Mouse (Mus musculus) R1 (cell line): ENCODE results near the gene Sarm1.
A peak's percentile ranks its signal among the peaks of the same experiment; 100 is the strongest.

Source experiments
- DNase-seq: peaks from one replicate; pipeline ENCODE4 v3.0.0-alpha.2; 2018; ENCODE audit warnings: low read depth, low spot score

Sarm1 gene

DNA sequence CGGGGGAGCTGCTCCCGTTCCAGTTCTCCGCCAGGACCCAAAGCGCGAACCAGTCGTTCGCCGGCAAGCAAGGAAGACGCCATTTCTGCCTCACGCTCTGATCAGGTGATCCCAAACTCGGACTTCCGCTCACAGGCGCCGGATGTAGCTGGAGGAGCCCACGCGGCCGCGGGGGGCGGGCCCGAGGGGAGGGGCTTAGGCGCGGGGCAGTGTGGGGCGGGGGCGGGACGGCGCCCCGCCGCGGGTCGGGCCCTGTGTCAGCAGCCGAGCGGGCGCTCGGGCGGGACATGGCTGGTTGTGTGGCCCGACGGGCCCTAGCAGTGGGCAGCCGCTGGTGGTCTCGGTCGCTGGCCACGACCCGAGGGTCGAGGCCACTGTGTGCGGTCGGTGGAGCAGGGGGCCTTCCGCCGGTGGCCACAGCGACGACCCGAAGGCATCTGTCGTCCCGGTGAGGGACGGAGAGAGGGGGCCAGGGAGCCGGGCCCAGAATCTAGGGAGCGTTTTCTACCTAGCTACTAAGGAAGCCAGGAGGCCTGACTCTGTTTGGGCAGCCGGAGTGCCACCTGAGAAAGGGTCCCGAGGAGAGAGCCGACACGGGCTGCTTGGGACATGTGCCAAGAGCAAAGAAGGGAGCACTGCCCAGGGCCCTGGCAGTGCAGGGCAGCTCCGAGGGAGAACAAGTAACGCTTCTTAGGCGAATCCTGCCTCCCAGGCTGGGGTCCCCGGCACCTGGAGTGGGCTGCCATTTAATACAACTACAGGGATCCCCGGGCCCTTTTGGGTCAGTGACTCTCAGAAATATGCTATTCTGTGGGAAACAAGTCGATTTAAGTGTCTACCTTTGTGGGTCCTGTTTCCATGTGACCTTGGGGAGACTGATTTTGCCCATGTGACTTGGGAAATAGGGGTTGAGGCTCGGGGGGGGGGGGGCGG lies 14.7 kb upstream of the Sarm1 start, which contains the start of the genes Tmem199 and Poldip2:
Gene Tmem199 (minus strand): TSS at position 148 of the 933 bp plus-strand sequence.
Gene Poldip2 (plus strand): TSS at position 169 of the 933 bp plus-strand sequence.
- peak; percentile 95 for DNase-seq

GRCm38 (mm10) chr11:78509148-78509547 lies 11.6 kb upstream of the Sarm1 start:
- DNase-seq: peak; percentile 51

GRCm38 (mm10) chr11:78505430-78505829 lies 7.9 kb upstream of the Sarm1 start:
- no peak for DNase-seq

GRCm38 (mm10) chr11:78502909-78503650 lies 5.5 kb upstream of the Sarm1 start, which contains the start of gene Sebox:
Sebox (plus strand) TSS chr11:78503447.
- DNase-seq: no peak

DNA sequence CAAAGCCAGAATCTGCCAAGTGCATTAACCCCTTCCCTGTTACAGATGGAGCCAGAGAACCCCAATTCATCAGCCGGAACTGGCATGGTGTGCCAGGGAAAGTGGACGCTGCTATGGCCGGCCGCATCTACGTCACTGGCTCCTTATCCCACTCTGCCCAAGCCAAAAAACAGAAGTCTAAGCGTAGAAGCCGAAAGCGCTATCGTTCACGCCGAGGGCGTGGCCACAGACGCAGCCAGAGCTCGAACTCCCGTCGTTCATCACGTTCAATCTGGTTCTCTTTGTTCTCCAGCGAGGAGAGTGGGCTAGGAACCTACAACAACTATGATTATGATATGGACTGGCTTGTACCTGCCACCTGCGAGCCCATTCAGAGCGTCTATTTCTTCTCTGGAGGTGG lies 4.0 kb upstream of the Sarm1 start:
- DNase-seq: peak; percentile 28

DNA sequence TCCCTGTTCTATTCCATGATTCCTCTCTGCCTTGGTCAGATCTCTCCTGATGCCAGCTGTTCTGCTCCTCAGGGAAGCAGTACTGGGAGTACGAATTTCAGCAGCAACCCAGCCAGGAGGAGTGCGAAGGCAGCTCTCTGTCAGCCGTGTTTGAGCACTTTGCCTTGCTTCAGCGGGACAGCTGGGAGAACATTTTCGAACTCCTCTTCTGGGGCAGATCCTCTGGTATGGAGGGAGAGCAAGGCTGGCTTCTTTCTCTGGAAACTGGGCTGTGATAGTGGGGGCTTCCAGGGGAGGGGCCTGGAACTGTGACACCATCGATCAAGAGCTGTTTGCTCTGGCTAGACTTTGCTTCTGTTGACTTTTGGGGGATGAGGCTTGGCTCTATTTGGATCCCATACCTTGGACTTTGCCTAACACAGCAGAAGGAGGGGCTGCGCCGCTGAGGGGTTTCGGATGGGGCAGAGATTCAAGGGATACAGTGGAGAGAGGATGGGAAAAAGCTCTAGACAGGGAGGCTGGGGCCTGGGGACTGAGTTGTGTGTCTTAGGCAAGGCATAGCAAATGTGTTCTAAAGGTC lies 3.2 kb upstream of the Sarm1 start:
- no peak for DNase-seq

GRCm38 (mm10) chr11:78499543-78499942 lies 2.0 kb upstream of the Sarm1 start:
- DNase-seq: no peak

DNA sequence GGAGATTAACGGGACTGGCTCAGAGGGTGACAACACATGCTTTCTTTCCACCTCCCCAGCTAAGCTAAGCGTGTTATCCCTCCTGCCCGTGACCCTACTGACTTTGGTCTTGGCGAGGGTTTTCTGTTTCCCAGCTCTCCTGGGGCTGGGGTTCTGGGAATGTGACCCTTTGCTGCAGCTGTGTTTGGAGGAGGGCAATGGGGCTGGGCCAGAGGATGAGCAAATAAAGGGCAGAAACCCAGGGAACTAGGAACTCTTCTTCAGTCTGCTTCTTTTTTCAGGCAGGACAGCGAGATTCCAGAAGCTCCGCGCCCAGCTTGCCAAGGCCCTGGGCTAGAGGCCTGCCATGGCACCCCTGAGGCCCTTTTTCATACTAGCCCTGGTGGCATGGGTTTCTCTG lies 1.4 kb upstream of the Sarm1 start, which contains the start of gene Vtn:
Gene Vtn (plus strand): TSS at position 88 of the 400 bp plus-strand sequence.
- no peak for DNase-seq

DNA sequence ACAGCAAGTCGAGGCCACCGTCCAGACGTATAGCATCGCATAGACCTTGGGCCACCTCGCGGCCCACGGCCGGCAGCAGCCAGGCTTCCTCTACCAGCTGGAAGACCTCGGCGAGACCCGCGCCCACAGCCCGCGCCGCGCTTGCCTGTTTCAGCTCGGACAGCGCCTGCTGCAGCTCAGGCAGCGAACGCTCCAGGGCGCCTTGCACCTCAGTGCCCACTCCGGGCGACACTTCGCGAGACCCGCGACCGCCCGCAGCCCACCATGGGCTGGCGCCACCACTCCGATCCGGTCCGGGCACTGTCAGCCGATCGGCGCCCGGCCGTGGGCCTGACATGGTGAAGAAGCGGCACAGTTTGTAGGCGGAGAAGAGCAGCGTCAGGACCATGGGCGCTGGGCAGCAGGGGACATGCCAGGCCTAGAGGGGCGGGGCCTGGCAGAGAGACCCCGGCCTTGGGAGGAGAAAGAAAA lies 448 bp downstream of the Sarm1 start:
- DNase-seq: no peak

- peak; percentile 77 for DNase-seq
Observed at GRCm38 (mm10) chr11:78495904-78496303, 1.6 kb downstream of the Sarm1 start.

DNA sequence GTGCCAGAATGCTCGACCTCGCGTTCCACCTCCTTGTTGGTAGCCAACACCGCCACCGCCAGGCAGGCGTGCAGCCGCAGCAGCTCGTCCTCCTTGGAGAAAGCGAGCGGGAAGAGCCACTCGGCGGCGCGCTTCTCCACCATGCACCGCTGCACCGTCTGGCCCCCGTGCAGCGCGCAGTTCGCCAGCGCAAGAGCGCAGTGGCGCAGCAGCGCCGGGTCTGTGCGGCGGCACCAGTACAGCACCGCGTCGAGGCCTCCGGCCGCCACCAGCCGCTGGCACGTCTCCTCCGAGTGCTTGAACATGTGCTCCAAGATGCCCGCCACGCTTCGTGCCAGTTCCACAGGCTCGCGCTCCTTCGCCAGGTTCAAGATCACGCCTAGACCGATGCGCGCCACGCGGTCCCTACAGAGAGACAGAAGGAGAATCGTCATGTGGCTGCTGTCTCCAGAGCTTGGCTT lies 6.7 kb downstream of the Sarm1 start:
- DNase-seq: peak; percentile 81

- peak; percentile 85 for DNase-seq
Observed at GRCm38 (mm10) chr11:78488168-78488567, 9.4 kb downstream of the Sarm1 start.

GRCm38 (mm10) chr11:78483639-78484038 lies 13.9 kb downstream of the Sarm1 start:
- DNase-seq: peak; percentile 55

- DNase-seq: no peak
Observed at GRCm38 (mm10) chr11:78475289-78475688, 22.3 kb downstream of the Sarm1 start.

- DNase-seq: no peak
Observed at GRCm38 (mm10) chr11:78471326-78472103, 26.0 kb downstream of the Sarm1 start.

DNA sequence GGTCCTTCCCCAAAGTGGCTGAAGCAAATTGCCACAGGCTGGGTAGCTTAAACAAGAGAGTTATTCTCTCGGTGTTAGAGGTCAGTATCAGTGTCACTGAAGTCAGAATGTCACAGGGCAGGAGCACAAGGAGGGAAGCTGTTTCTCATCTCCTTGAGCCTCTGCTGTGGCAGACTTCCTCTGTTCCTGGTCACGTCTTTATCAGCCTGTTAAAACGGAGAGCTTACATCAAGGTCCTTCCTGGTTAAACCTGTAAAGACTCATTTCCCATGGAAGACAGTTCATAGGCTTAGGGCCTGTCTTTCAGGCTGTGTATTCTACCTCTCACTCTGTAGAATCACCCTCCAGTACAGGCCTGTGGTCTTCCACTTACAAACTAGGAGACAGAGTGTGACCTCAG lies 29.6 kb downstream of the Sarm1 start:
- no peak for DNase-seq

DNA sequence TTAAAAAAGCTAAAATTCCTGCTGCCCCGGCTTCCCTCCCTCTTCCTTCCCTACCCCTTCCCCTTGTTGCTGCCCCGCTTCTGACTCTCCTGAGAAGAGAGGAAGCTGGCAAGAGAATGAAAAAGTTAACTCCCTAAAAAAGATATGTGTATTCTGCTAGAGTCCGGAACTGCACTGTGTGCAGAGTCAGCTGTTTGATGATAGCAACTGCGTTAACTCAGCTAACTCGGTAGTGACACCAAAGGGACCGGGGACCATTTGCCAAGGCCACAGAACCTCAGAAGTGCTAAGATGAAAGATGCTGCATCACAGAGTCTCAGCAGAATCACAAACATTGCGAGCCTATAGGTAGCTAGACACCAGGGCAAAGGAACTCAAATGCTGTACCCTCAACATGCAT lies 30.0 kb downstream of the Sarm1 start:
- no peak for DNase-seq

DNA sequence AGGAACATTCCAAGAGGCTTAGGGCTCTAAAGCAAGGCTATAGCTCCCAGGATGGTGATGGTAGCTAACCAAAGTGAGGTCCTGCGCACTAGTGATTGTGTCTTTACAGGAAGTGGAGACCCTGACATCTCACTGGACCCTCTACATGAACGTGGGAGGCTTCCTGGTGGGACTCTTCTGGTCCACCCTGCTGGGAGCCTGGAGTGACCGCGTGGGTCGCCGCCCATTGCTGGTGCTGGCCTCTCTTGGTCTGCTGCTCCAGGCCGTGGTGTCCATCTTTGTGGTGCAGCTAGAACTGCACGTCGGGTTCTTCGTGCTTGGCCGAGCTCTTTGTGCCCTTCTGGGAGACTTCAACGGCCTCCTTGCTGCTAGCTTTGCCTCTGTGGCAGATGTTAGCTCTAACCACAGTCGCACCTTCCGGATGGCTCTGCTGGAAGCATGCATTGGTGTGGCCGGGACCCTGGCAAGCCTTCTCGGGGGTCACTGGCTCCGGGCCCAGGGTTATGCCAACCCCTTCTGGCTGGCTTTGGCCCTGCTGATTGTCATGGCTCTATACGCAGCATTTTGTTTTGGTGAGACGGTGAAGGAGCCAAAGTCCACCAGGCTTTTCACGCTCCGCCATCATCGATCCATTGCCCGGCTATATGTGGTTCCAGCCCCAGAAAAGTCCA lies 31.2 kb downstream of the Sarm1 start:
- no peak for DNase-seq

- peak; percentile 93 for DNase-seq
Observed at GRCm38 (mm10) chr11:78465568-78466180, 31.9 kb downstream of the Sarm1 start, which contains the start of gene Slc46a1. Slc46a1 (plus strand) TSS chr11:78465697.

DNA sequence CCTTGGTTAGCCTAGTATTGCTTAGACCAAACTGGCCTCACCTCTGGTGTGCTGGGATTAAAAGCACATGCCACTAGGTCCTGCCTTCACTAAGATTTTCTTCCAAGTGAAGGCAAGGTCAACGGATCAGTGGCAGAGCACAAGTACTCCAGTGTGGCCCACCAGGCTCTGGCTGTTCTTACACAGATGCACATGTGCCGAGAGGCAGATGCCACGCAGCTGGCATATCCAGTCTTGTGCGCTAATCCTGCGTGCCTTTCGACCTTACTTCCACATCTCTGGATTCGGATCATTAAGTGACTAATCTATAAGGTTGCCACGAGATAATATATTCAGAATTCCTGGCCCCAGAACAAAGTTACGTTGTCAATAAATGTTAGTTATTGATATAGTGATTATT lies 32.4 kb downstream of the Sarm1 start:
- DNase-seq: no peak
